Mouse (Mus musculus) kidney, adult 18-20 months (tissue): Measurements from ENCODE around the gene Adgre4.

Source experiments
- DNase-seq: peaks from one replicate; pipeline ENCODE4 v3.0.0; 2021

The Adgre4 gene

GRCm38 (mm10) chr17:55749786-55750185 is at the start of gene Adgre4:
Gene Adgre4, plus strand, starts transcription at chr17:55749984.
- no peak for DNase-seq

- peak; percentile 76 for DNase-seq
Measured at GRCm38 (mm10) chr17:55702161-55702820, 47.5 kb upstream of the Adgre4 start.

GRCm38 (mm10) chr17:55702865-55703264 is 46.9 kb upstream of the Adgre4 start:
- DNase-seq, result no peak

GRCm38 (mm10) chr17:55711984-55712811 is 37.6 kb upstream of the Adgre4 start, which contains the start of gene Pot1b:
Gene Pot1b, minus strand, starts transcription at chr17:55712628.
- DNase-seq, result peak; percentile 98

- no peak for DNase-seq
Measured at GRCm38 (mm10) chr17:55721270-55721669, 28.5 kb upstream of the Adgre4 start.

GRCm38 (mm10) chr17:55722250-55722649 is 27.5 kb upstream of the Adgre4 start:
- no peak for DNase-seq

- no peak for DNase-seq
Measured at GRCm38 (mm10) chr17:55726193-55726592, 23.6 kb upstream of the Adgre4 start.

GRCm38 (mm10) chr17:55736675-55737074 is 13.1 kb upstream of the Adgre4 start:
- no peak for DNase-seq

GRCm38 (mm10) chr17:55751170-55751569 is 1.4 kb downstream of the Adgre4 start:
- DNase-seq, result no peak

GRCm38 (mm10) chr17:55813642-55814041 is 63.9 kb downstream of the Adgre4 start:
- no peak for DNase-seq

GRCm38 (mm10) chr17:55816853-55817252 is 67.1 kb downstream of the Adgre4 start:
- no peak for DNase-seq

- DNase-seq, result no peak
Measured at GRCm38 (mm10) chr17:55821566-55821965, 71.8 kb downstream of the Adgre4 start.

- no peak for DNase-seq
Measured at GRCm38 (mm10) chr17:55843067-55843466, 93.3 kb downstream of the Adgre4 start.

- DNase-seq, result no peak
Measured at GRCm38 (mm10) chr17:55877184-55877583, 127.4 kb downstream of the Adgre4 start.

GRCm38 (mm10) chr17:55878282-55878635 is 128.5 kb downstream of the Adgre4 start:
- DNase-seq, result peak; percentile 50

- DNase-seq, result peak; percentile 86
Measured at GRCm38 (mm10) chr17:55878636-55879369, 129.0 kb downstream of the Adgre4 start, which contains the start of gene Zfp119a. Gene Zfp119a, minus strand, starts transcription at chr17:55878930.

GRCm38 (mm10) chr17:55883631-55884030 is 133.8 kb downstream of the Adgre4 start:
- DNase-seq, result no peak

- no peak for DNase-seq
Measured at GRCm38 (mm10) chr17:55884912-55885311, 135.1 kb downstream of the Adgre4 start.

GRCm38 (mm10) chr17:55892406-55892955 is 142.7 kb downstream of the Adgre4 start:
- DNase-seq, result peak; percentile 69

GRCm38 (mm10) chr17:55903087-55903486 is 153.3 kb downstream of the Adgre4 start:
- no peak for DNase-seq
